Mouse (Mus musculus) embryonic fibroblast, embryonic 13.5 days (primary cell): ENCODE data around the gene Scamp2. TPM values are rescaled to one million over a fixed set of nuclear protein-coding genes. Genes with fewer than 3 reads are reported as not detected.

Experiments used
- H3K27ac ChIP-seq: 2 replicates; pipeline ENCODE4 v1.5.1; 2012; ENCODE audit warnings: low read length, control low read depth, inconsistent platforms; ENCODE audit not compliant: insufficient read depth
- H3K4me1 ChIP-seq: 2 replicates; pipeline ENCODE4 v1.6.1; 2011; ENCODE audit warnings: low read length; ENCODE audit not compliant: control insufficient read depth, insufficient read depth
- H3K4me3 ChIP-seq: 2 replicates; pipeline ENCODE4 v1.5.1; 2011; ENCODE audit warnings: mild to moderate bottlenecking, control low read depth, low read length; ENCODE audit not compliant: insufficient read depth
- CTCF ChIP-seq: IDR thresholded peaks from 2 replicates; pipeline ENCODE4 v1.5.1; 2011; ENCODE audit warnings: mild to moderate bottlenecking, control low read depth, low read length, moderate library complexity, borderline replicate concordance; ENCODE audit not compliant: insufficient read depth
- POLR2A ChIP-seq: IDR thresholded peaks from 2 replicates; pipeline ENCODE4 v1.6.1; 2011; ENCODE audit warnings: low read depth, mild to moderate bottlenecking, control low read depth, low read length, moderate library complexity
- polyA plus RNA-seq: library from polyadenylated mRNA; stranded (reverse); fragments of >200 nt; gene quantifications from 2 replicates; pipeline ENCODE4 v1.2.4, GENCODE M21; 2011; ENCODE audit warnings: low read depth; ENCODE audit not compliant: missing spikeins, insufficient read length

Gene Scamp2
- polyA plus RNA-seq = 37.0 and 38.2 TPM in 2 replicates

- Histone ChIP-seq H3K4me1 (peaks cover 9% of the 10 kb centered on the region), H3K4me3 (peak within 1 kb of the TSS; percentile 72), H3K27ac (peak within 1 kb of the TSS; percentile 39)
- peak; percentile 89 for TF ChIP-seq POLR2A
- no peak; the same call in 1 of the 2 replicates for TF ChIP-seq CTCF
Measured at GRCm38 (mm10) chr9:57560861-57561710, at the start of gene Scamp2. Gene Scamp2, plus strand, starts transcription at chr9:57560943.

- no peak overlapping the region for H3K4me3 ChIP-seq
- H3K27ac ChIP-seq = no peak overlapping the region
- no peaks in the 10 kb centered on the region for H3K4me1 ChIP-seq
- no peak for TF ChIP-seq CTCF
- no peak for TF ChIP-seq POLR2A
Measured at GRCm38 (mm10) chr9:57517113-57517512, 43.6 kb upstream of the Scamp2 start.

GRCm38 (mm10) chr9:57520375-57521055 lies 40.2 kb upstream of the Scamp2 start:
- TF ChIP-seq POLR2A = no peak
- TF ChIP-seq CTCF = no peak
- peaks cover 5% of the 10 kb centered on the region; the same call in 1 of the 2 replicates for H3K4me1 ChIP-seq
- peak overlapping the region; percentile 53 for H3K4me3 ChIP-seq
- peak overlapping the region; percentile 49; the same call in 1 of the 2 replicates for H3K27ac ChIP-seq

DNA sequence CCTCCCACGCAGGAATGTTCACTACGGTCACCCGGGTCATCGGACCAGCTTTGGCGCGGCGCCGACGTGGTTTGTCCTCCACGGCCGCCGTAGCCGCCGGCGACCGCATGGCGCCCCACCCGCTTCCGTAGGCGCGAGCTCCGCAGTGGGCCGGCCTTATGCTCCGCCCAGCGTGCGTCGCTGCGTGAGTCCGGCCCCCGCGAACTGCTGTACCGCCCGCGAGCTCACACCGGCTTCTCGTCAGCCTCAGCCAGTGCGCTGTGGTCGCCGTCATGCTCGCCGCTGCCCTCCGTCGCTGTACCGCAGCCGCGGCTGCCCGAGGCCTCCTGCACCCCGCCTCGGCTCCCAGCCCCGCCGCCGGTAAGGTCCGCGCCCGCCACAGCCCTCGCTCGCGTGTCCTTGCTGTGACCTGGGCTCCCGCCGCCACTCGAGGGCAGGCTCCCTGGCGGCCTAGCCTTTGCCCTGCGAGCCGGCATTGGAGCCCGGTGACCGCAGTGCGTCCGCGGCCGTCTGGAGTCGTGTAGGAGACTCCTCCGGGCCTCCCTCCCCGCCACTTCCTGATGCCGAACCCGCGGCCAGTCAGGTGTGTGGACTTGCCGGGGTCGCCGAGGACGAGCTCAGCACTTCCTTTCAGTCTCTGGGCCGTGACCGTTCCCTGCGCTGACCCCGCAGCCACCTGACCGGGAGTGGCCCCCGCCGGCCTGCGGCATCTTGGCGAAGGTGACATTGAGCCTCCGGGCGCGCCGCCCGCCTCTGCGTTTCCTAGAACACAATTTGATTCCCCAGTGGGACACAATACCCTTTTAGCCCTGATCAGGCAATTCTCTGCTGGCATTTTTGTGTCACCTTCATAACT lies 39.5 kb upstream of the Scamp2 start, which contains the start of gene Cox5a:
Gene Cox5a (plus strand): TSS at position 219 of the 856 bp plus-strand sequence.
- peak within 1 kb of the TSS; percentile 99 for H3K4me3 ChIP-seq
- peak within 1 kb of the TSS; percentile 70 for H3K27ac ChIP-seq
- H3K4me1 ChIP-seq = peaks cover 11% of the 10 kb centered on the region; the same call in 1 of the 2 replicates
- TF ChIP-seq CTCF (no peak), POLR2A (peak; percentile 99)

- Histone ChIP-seq H3K27ac (no peak overlapping the region; the same call in 1 of the 2 replicates), H3K4me1 (peaks cover 11% of the 10 kb centered on the region; the same call in 1 of the 2 replicates), H3K4me3 (peak overlapping the region; percentile 99)
- TF ChIP-seq POLR2A (no peak), CTCF (no peak)
Measured at GRCm38 (mm10) chr9:57522114-57522860, 38.5 kb upstream of the Scamp2 start.

DNA sequence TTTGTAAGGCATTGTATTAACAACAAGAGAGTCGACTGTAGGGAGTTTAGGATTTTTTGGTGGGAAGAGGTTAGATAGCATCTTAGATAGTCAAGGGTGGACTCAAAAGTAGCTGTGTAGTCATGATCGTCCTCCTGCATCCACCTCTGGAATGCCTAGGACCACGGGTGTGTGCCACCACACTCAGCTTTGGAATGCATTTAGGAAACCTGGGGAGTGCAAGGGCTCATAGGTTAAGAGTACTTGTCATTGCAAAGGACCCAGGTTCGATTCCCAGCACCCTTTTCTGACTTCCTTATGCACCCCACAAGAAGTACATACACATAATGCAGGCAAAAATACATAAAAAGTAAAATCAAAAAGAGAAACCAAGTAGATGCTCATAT lies 37.9 kb upstream of the Scamp2 start:
- Histone ChIP-seq H3K4me1 (peaks cover 11% of the 10 kb centered on the region; the same call in 1 of the 2 replicates), H3K27ac (no peak overlapping the region), H3K4me3 (peak overlapping the region; percentile 99)
- TF ChIP-seq CTCF (no peak), POLR2A (no peak)

DNA sequence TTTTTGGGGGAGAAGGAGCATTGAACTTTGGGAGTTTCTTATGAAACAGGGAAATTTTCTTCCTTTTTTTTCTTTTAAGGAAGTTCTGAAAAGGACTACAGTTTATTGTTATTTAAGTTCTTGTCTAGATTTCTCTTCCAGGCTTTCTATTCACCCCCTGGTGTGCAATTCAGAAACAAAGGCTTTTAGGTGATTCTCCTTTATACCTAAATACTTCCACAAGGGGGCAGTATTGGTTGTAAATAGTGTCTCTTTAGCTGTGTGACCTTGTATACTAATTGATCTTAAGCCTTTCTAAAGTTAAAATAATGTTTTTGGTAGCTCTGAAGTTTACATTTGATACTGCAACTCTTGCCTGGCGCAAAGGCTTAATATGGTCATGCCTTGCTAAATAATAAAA lies 37.0 kb upstream of the Scamp2 start:
- TF ChIP-seq POLR2A = no peak
- no peak overlapping the region for H3K27ac ChIP-seq
- H3K4me1 ChIP-seq = peaks cover 11% of the 10 kb centered on the region; the same call in 1 of the 2 replicates
- no peak overlapping the region for H3K4me3 ChIP-seq

GRCm38 (mm10) chr9:57524439-57524838 lies 36.3 kb upstream of the Scamp2 start:
- H3K4me1 ChIP-seq = peaks cover 11% of the 10 kb centered on the region; the same call in 1 of the 2 replicates
- TF ChIP-seq POLR2A (no peak), CTCF (no peak)
- H3K27ac ChIP-seq = no peak overlapping the region
- H3K4me3 ChIP-seq = no peak overlapping the region
